Mouse (Mus musculus): ENCODE measurements around the gene Mgst3. TPM values are rescaled to one million over a fixed set of nuclear protein-coding genes. Genes with fewer than 3 reads are reported as not detected.

Gene Mgst3
- polyA plus RNA-seq, 1 experiment from 2014 or later, result 198 TPM

- Histone ChIP-seq H3K4me2 (ENCODE audit: low read depth, low read length) (no peak overlapping the region), H3K36me3 (ENCODE audit: control insufficient read depth, insufficient read depth) (no peaks in the 10 kb centered on the region), H3K4me3 (ENCODE audit: low read length) (no peak overlapping the region), H3K27ac (ENCODE audit: low read length) (no peak overlapping the region), H3K27me3 (ENCODE audit: control insufficient read depth, insufficient read depth, low read length) (no peaks in the 10 kb centered on the region), H3K4me1 (ENCODE audit: control insufficient read depth, insufficient read depth, low read length) (peaks cover 4% of the 10 kb centered on the region), H3K9me3 (replicated peaks; ENCODE audit: control insufficient read depth, low read length) (no peaks in the 10 kb centered on the region), H3K9ac (ENCODE audit: low read length) (no peak overlapping the region)
- no peak for ATAC-seq (replicated peaks; ENCODE audit: extremely low read depth, insufficient read depth, low FRiP score)
- 88% methylated on average over 5 of the region's 5 CpGs for WGBS
Observed at GRCm38 (mm10) chr1:167383178-167383577, 10.5 kb downstream of the Mgst3 start.

GRCm38 (mm10) chr1:167382763-167383162, 10.9 kb downstream of the Mgst3 start:
- H3K4me1 ChIP-seq (ENCODE audit: control insufficient read depth, insufficient read depth, low read length), result peaks cover 4% of the 10 kb centered on the region
- H3K27me3 ChIP-seq (ENCODE audit: control insufficient read depth, insufficient read depth, low read length), result no peaks in the 10 kb centered on the region
- H3K4me3 ChIP-seq (ENCODE audit: low read length), result no peak overlapping the region
- no peak overlapping the region for H3K4me2 ChIP-seq (ENCODE audit: low read depth, low read length)
- H3K9ac ChIP-seq (ENCODE audit: low read length), result no peak overlapping the region
- H3K27ac ChIP-seq (ENCODE audit: low read length), result no peak overlapping the region
- H3K9me3 ChIP-seq (replicated peaks; ENCODE audit: control insufficient read depth, low read length), result no peaks in the 10 kb centered on the region
- WGBS, result 85% methylated on average over 5 of the region's 5 CpGs
- ATAC-seq (replicated peaks; ENCODE audit: extremely low read depth, insufficient read depth, low FRiP score), result no peak
- no peaks in the 10 kb centered on the region for H3K36me3 ChIP-seq (ENCODE audit: control insufficient read depth, insufficient read depth)

GRCm38 (mm10) chr1:167382316-167382715, 11.3 kb downstream of the Mgst3 start:
- Histone ChIP-seq H3K9me3 (replicated peaks; ENCODE audit: control insufficient read depth, low read length) (no peaks in the 10 kb centered on the region), H3K27ac (ENCODE audit: low read length) (no peak overlapping the region), H3K9ac (ENCODE audit: low read length) (no peak overlapping the region), H3K27me3 (ENCODE audit: control insufficient read depth, insufficient read depth, low read length) (no peaks in the 10 kb centered on the region), H3K36me3 (ENCODE audit: control insufficient read depth, insufficient read depth) (no peaks in the 10 kb centered on the region; the same call in 1 of the 2 replicates), H3K4me2 (ENCODE audit: low read depth, low read length) (no peak overlapping the region), H3K4me1 (ENCODE audit: control insufficient read depth, insufficient read depth, low read length) (peaks cover 4% of the 10 kb centered on the region), H3K4me3 (ENCODE audit: low read length) (no peak overlapping the region)
- ATAC-seq (replicated peaks; ENCODE audit: extremely low read depth, insufficient read depth, low FRiP score), result no peak
- 83% methylated on average over 7 of the region's 7 CpGs for WGBS

DNA sequence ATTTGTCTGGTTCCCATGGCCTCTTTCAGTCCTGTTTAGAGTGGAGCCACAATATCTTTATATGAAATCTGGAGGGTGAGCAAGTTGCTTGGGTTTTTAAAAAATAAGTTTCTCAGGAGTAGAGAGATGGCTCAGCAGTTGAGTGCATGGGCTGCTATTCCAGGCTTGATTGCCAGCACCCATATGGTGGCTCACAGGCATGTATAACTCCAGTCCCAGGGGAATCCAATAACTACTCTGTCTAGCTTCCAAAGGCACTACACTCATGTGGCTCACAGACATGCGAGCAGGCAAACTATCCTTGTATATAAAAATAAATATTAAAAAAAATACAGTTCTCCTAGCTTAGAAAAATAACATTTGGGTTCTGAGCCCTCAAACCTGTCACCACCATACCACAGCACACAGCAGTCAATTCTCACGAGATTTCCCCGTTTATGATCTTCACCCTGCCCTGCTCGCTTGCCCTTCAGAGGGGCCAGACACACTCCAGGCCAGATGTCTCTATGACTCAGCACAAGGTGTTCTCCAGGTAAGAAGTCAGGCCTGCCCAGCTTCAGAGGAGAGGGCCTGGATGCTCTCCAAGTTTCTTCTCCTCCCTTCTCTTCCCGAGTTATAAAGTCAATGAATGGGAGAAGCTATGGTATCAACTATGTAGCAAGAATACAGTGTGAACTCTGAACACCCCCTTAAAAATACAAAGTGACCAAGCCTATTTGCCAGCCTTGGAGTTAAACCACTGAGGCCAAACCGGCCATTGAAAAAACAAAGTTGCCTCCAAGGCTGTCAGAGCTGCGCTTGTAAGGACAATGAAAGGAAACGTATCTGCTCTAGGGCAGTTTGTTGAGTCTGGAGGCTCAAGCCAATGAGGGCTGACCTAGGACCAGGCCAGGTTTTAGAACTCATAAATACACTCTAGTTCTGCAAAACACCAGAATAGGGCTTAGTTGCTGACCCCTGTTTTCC, 12.3 kb downstream of the Mgst3 start:
- no peak overlapping the region for H3K4me3 ChIP-seq (ENCODE audit: low read length)
- peaks cover 10% of the 10 kb centered on the region for H3K36me3 ChIP-seq (ENCODE audit: control insufficient read depth, insufficient read depth)
- H3K27me3 ChIP-seq (ENCODE audit: control insufficient read depth, insufficient read depth, low read length), result no peaks in the 10 kb centered on the region
- H3K9me3 ChIP-seq (replicated peaks; ENCODE audit: control insufficient read depth, low read length), result no peaks in the 10 kb centered on the region
- H3K27ac ChIP-seq (ENCODE audit: low read length), result no peak overlapping the region
- ATAC-seq (replicated peaks; ENCODE audit: extremely low read depth, insufficient read depth, low FRiP score), result no peak
- no peak overlapping the region for H3K9ac ChIP-seq (ENCODE audit: low read length)
- 74% methylated on average over 8 of the region's 8 CpGs for WGBS
- peaks cover 4% of the 10 kb centered on the region for H3K4me1 ChIP-seq (ENCODE audit: control insufficient read depth, insufficient read depth, low read length)
- no peak overlapping the region for H3K4me2 ChIP-seq (ENCODE audit: low read depth, low read length)

- H3K9ac ChIP-seq (ENCODE audit: low read length), result no peak overlapping the region
- peaks cover 3% of the 10 kb centered on the region for H3K4me1 ChIP-seq (ENCODE audit: control insufficient read depth, insufficient read depth, low read length)
- H3K4me3 ChIP-seq (ENCODE audit: low read length), result no peak overlapping the region
- WGBS, result 84% methylated on average over 2 of the region's 2 CpGs
- no peak for ATAC-seq (replicated peaks; ENCODE audit: extremely low read depth, insufficient read depth, low FRiP score)
- no peaks in the 10 kb centered on the region for H3K27me3 ChIP-seq (ENCODE audit: control insufficient read depth, insufficient read depth, low read length)
- H3K9me3 ChIP-seq (replicated peaks; ENCODE audit: control insufficient read depth, low read length), result no peaks in the 10 kb centered on the region
- H3K27ac ChIP-seq (ENCODE audit: low read length), result no peak overlapping the region
- H3K36me3 ChIP-seq (ENCODE audit: control insufficient read depth, insufficient read depth), result peaks cover 14% of the 10 kb centered on the region
- no peak overlapping the region for H3K4me2 ChIP-seq (ENCODE audit: low read depth, low read length)
Observed at GRCm38 (mm10) chr1:167380223-167380622, 13.4 kb downstream of the Mgst3 start.

- no peak overlapping the region for H3K9ac ChIP-seq (ENCODE audit: low read length)
- WGBS, result 69% methylated on average over 5 of the region's 5 CpGs
- H3K36me3 ChIP-seq (ENCODE audit: control insufficient read depth, insufficient read depth), result peaks cover 14% of the 10 kb centered on the region
- H3K4me3 ChIP-seq (ENCODE audit: low read length), result no peak overlapping the region
- no peak for ATAC-seq (replicated peaks; ENCODE audit: extremely low read depth, insufficient read depth, low FRiP score)
- H3K27me3 ChIP-seq (ENCODE audit: control insufficient read depth, insufficient read depth, low read length), result no peaks in the 10 kb centered on the region
- H3K9me3 ChIP-seq (replicated peaks; ENCODE audit: control insufficient read depth, low read length), result no peaks in the 10 kb centered on the region
- H3K4me2 ChIP-seq (ENCODE audit: low read depth, low read length), result no peak overlapping the region
- no peak overlapping the region for H3K27ac ChIP-seq (ENCODE audit: low read length)
- no peaks in the 10 kb centered on the region for H3K4me1 ChIP-seq (ENCODE audit: control insufficient read depth, insufficient read depth, low read length)
Observed at GRCm38 (mm10) chr1:167379751-167380150, 13.9 kb downstream of the Mgst3 start.

- H3K27me3 ChIP-seq (ENCODE audit: control insufficient read depth, insufficient read depth, low read length), result no peaks in the 10 kb centered on the region
- no peaks in the 10 kb centered on the region for H3K4me1 ChIP-seq (ENCODE audit: control insufficient read depth, insufficient read depth, low read length)
- no peak overlapping the region for H3K4me2 ChIP-seq (ENCODE audit: low read depth, low read length)
- ATAC-seq (replicated peaks; ENCODE audit: extremely low read depth, insufficient read depth, low FRiP score), result no peak
- H3K36me3 ChIP-seq (ENCODE audit: control insufficient read depth, insufficient read depth), result peaks cover 14% of the 10 kb centered on the region
- H3K9ac ChIP-seq (ENCODE audit: low read length), result no peak overlapping the region
- H3K27ac ChIP-seq (ENCODE audit: low read length), result no peak overlapping the region
- 70% methylated on average over 6 of the region's 6 CpGs for WGBS
- no peaks in the 10 kb centered on the region for H3K9me3 ChIP-seq (replicated peaks; ENCODE audit: control insufficient read depth, low read length)
- no peak overlapping the region for H3K4me3 ChIP-seq (ENCODE audit: low read length)
Observed at GRCm38 (mm10) chr1:167378019-167378418, 15.6 kb downstream of the Mgst3 start.

GRCm38 (mm10) chr1:167374942-167375341, 18.7 kb downstream of the Mgst3 start:
- no peak overlapping the region for H3K4me3 ChIP-seq (ENCODE audit: low read length)
- no peak for ATAC-seq (replicated peaks; ENCODE audit: extremely low read depth, insufficient read depth, low FRiP score)
- peaks cover 20% of the 10 kb centered on the region for H3K36me3 ChIP-seq (ENCODE audit: control insufficient read depth, insufficient read depth)
- H3K4me1 ChIP-seq (ENCODE audit: control insufficient read depth, insufficient read depth, low read length), result no peaks in the 10 kb centered on the region
- H3K4me2 ChIP-seq (ENCODE audit: low read depth, low read length), result no peak overlapping the region
- no peaks in the 10 kb centered on the region for H3K27me3 ChIP-seq (ENCODE audit: control insufficient read depth, insufficient read depth, low read length)
- 56% methylated on average over 2 of the region's 2 CpGs for WGBS
- H3K9me3 ChIP-seq (replicated peaks; ENCODE audit: control insufficient read depth, low read length), result no peaks in the 10 kb centered on the region
- H3K9ac ChIP-seq (ENCODE audit: low read length), result no peak overlapping the region
- no peak overlapping the region for H3K27ac ChIP-seq (ENCODE audit: low read length)

DNA sequence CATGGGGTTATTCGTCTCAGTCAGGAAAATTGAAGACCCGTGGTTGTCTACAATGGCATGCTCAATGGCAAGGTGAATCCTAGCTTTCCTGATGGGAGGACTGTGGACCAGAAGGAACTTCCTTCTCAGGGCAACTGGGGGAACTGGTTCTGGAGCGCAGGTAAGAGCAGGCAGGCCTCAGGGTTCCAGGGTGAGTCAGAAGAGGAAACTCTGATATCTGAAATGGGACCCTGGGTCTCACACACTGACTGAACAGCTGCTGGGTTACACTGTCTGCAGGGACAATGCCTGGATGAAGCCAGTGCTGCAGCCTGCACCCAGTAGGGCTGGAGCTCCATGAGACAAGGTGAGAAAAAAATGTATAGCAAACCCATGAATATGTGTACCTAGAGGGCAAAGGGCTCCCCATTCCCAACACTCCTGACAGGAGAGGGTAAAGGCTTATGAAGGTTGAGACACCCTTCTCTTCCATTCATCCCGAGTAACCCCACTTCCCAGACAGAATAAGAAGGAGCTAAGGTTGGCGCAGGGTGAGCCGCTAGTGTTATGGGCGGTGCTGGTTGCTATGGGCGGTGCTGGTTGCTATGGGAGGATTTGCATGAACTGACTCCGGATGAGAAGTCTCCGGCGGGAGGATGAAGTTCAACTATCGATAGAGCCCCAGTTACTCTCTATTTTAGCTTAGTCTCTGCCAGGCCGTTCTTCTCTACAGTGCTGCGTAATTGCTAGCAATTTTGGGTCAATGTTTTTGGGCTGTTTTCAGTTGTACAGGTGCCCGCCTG, 19.4 kb downstream of the Mgst3 start:
- no peak for ATAC-seq (replicated peaks; ENCODE audit: extremely low read depth, insufficient read depth, low FRiP score)

More for the DNA sequence above, 19.4 kb downstream of the Mgst3 start:
- Histone ChIP-seq H3K4me2 (ENCODE audit: low read depth, low read length) (no peak overlapping the region), H3K4me3 (ENCODE audit: low read length) (no peak overlapping the region), H3K4me1 (ENCODE audit: control insufficient read depth, insufficient read depth, low read length) (no peaks in the 10 kb centered on the region), H3K27me3 (ENCODE audit: control insufficient read depth, insufficient read depth, low read length) (no peaks in the 10 kb centered on the region), H3K9me3 (replicated peaks; ENCODE audit: control insufficient read depth, low read length) (no peaks in the 10 kb centered on the region), H3K9ac (ENCODE audit: low read length) (no peak overlapping the region), H3K27ac (ENCODE audit: low read length) (no peak overlapping the region), H3K36me3 (ENCODE audit: control insufficient read depth, insufficient read depth) (peaks cover 20% of the 10 kb centered on the region)
- 28% methylated on average over 15 of the region's 15 CpGs for WGBS
